Mouse (Mus musculus) retina, postnatal 1 day (tissue): Measurements from ENCODE around the gene Snrnp35.
A peak's percentile ranks its signal among the peaks of the same experiment; 100 is the strongest.
"Not testable (repeated sequence)": the region's sequence is repeated elsewhere in the genome, so short reads cannot be mapped to it uniquely, and the experiment has no call there.

ENCODE experiments used
- DNase-seq: peaks from one replicate; pipeline ENCODE4 v3.0.0-alpha.2; 2012

Snrnp35 gene

GRCm38 (mm10) chr5:124482966-124483654 is at the start of gene Snrnp35:
Gene Snrnp35 (plus strand): TSS chr5:124483134.
- peak; percentile 95 for DNase-seq

GRCm38 (mm10) chr5:124438229-124438628 is 44.7 kb upstream of the Snrnp35 start:
- DNase-seq: peak; percentile 22

GRCm38 (mm10) chr5:124438746-124439145 is 44.2 kb upstream of the Snrnp35 start:
- no peak for DNase-seq

GRCm38 (mm10) chr5:124439447-124440093 is 43.4 kb upstream of the Snrnp35 start, which contains the start of gene Kmt5a:
Gene Kmt5a (plus strand): TSS chr5:124439930.
- peak; percentile 97 for DNase-seq

GRCm38 (mm10) chr5:124440094-124440701 is 42.7 kb upstream of the Snrnp35 start:
- peak; percentile 80 for DNase-seq

- DNase-seq: no peak
Observed at GRCm38 (mm10) chr5:124442628-124443027, 40.3 kb upstream of the Snrnp35 start.

- DNase-seq: no peak
Observed at GRCm38 (mm10) chr5:124444208-124444607, 38.7 kb upstream of the Snrnp35 start.

- DNase-seq: peak; percentile 86
Observed at GRCm38 (mm10) chr5:124444661-124445561, 38.0 kb upstream of the Snrnp35 start.

- DNase-seq: peak; percentile 45
Observed at GRCm38 (mm10) chr5:124445621-124446293, 37.2 kb upstream of the Snrnp35 start.

GRCm38 (mm10) chr5:124446301-124446881 is 36.5 kb upstream of the Snrnp35 start:
- DNase-seq: peak; percentile 52

- DNase-seq: no peak
Observed at GRCm38 (mm10) chr5:124449494-124449893, 33.4 kb upstream of the Snrnp35 start.

- DNase-seq: no peak
Observed at GRCm38 (mm10) chr5:124450051-124450450, 32.9 kb upstream of the Snrnp35 start.

GRCm38 (mm10) chr5:124450641-124451340 is 32.1 kb upstream of the Snrnp35 start:
- DNase-seq: no peak

GRCm38 (mm10) chr5:124452494-124453228 is 30.3 kb upstream of the Snrnp35 start:
- DNase-seq: no peak

GRCm38 (mm10) chr5:124453339-124454081 is 29.4 kb upstream of the Snrnp35 start:
- DNase-seq: peak; percentile 25

- no peak for DNase-seq
Observed at GRCm38 (mm10) chr5:124454082-124454419, 28.9 kb upstream of the Snrnp35 start.

GRCm38 (mm10) chr5:124456762-124457161 is 26.2 kb upstream of the Snrnp35 start:
- DNase-seq: no peak

- DNase-seq: not testable (repeated sequence)
Observed at GRCm38 (mm10) chr5:124460922-124461321, 22.0 kb upstream of the Snrnp35 start.

GRCm38 (mm10) chr5:124462297-124463025 is 20.5 kb upstream of the Snrnp35 start:
- DNase-seq: no peak
